Mouse (Mus musculus) adrenal gland, postnatal 10 days (tissue): ENCODE results near the gene Arhgap4. TPM values are rescaled to one million over a fixed set of nuclear protein-coding genes. Genes with fewer than 3 reads are reported as not detected.

ENCODE experiments used
- DNase-seq: peaks from one replicate; pipeline ENCODE4 v3.0.0; 2021; ENCODE audit warnings: mixed read lengths
- total RNA-seq, 2 experiments: library from RNA; stranded (reverse); gene quantifications; 2 replicates each; pipeline ENCODE4 v1.2.3; 2021

Gene Arhgap4
- total RNA-seq, 2 experiments from 2014 or later = 7.9 to 9.2 TPM

GRCm38 (mm10) chrX:73914827-73915703, 6.6 kb downstream of the Arhgap4 start:
- peak; percentile 89 for DNase-seq

GRCm38 (mm10) chrX:73911588-73911987, 10.1 kb downstream of the Arhgap4 start:
- DNase-seq = no peak

- peak; percentile 41 for DNase-seq
Observed at GRCm38 (mm10) chrX:73911156-73911555, 10.5 kb downstream of the Arhgap4 start.

- DNase-seq = no peak
Observed at GRCm38 (mm10) chrX:73910451-73910850, 11.2 kb downstream of the Arhgap4 start.

GRCm38 (mm10) chrX:73910049-73910448, 11.6 kb downstream of the Arhgap4 start:
- DNase-seq = no peak

GRCm38 (mm10) chrX:73897959-73898358, 23.7 kb downstream of the Arhgap4 start:
- no peak for DNase-seq

GRCm38 (mm10) chrX:73895719-73896118, 26.0 kb downstream of the Arhgap4 start, which contains the start of gene L1cam:
Gene L1cam, minus strand, starts transcription at chrX:73896105.
- DNase-seq = peak; percentile 68

- DNase-seq = no peak
Observed at GRCm38 (mm10) chrX:73892833-73893232, 28.8 kb downstream of the Arhgap4 start.

GRCm38 (mm10) chrX:73891551-73892152, 30.0 kb downstream of the Arhgap4 start, which contains the start of gene Avpr2:
Gene Avpr2, plus strand, starts transcription at chrX:73892102.
- DNase-seq = no peak

- no peak for DNase-seq
Observed at GRCm38 (mm10) chrX:73881463-73881862, 40.2 kb downstream of the Arhgap4 start.

- DNase-seq = no peak
Observed at GRCm38 (mm10) chrX:73881036-73881427, 40.6 kb downstream of the Arhgap4 start.

- peak; percentile 35 for DNase-seq
Observed at GRCm38 (mm10) chrX:73880194-73881035, 41.3 kb downstream of the Arhgap4 start.

GRCm38 (mm10) chrX:73877014-73877413, 44.7 kb downstream of the Arhgap4 start:
- DNase-seq = no peak

- DNase-seq = no peak
Observed at GRCm38 (mm10) chrX:73875881-73876280, 45.8 kb downstream of the Arhgap4 start.

- no peak for DNase-seq
Observed at GRCm38 (mm10) chrX:73871956-73872355, 49.7 kb downstream of the Arhgap4 start.

GRCm38 (mm10) chrX:73871474-73871873, 50.2 kb downstream of the Arhgap4 start:
- DNase-seq = no peak

- DNase-seq = peak; percentile 55
Observed at GRCm38 (mm10) chrX:73869334-73869733, 52.3 kb downstream of the Arhgap4 start.

- no peak for DNase-seq
Observed at GRCm38 (mm10) chrX:73867852-73868251, 53.8 kb downstream of the Arhgap4 start.

- no peak for DNase-seq
Observed at GRCm38 (mm10) chrX:73867256-73867655, 54.4 kb downstream of the Arhgap4 start.

GRCm38 (mm10) chrX:73864692-73865091, 57.0 kb downstream of the Arhgap4 start:
- DNase-seq = no peak

GRCm38 (mm10) chrX:73855087-73855408, 66.6 kb downstream of the Arhgap4 start:
- no peak for DNase-seq

- no peak for DNase-seq
Observed at GRCm38 (mm10) chrX:73854326-73855086, 67.2 kb downstream of the Arhgap4 start.
